Mouse (Mus musculus) brain, embryonic 18.5 days (tissue): ENCODE data around the gene Bdp1.

Experiments used
- DNase-seq: peaks from one replicate; pipeline ENCODE4 v3.0.0-alpha.2; 2012; ENCODE audit warnings: low read depth, low spot score

Gene Bdp1

DNA sequence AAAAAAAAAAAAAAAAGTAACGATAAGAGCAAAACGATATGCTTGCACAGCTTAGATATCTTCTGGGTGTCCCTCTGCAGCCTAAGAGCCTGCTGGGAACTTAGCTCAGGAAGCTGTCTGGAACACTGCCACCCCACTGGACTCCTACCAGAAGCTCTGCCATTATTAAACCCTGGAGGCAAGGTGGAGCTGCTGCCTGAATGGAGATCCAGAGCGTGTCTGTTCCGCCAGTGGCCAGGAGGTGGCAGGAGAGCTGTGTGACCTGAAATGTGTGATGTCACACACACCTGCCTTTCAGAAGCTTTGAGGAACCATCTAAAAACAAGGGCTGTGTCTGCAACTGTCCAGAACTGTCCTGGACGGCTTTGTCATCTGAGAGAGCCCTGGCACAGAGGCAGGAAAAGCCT lies 102.1 kb downstream of the Bdp1 start:
- DNase-seq: no peak

DNA sequence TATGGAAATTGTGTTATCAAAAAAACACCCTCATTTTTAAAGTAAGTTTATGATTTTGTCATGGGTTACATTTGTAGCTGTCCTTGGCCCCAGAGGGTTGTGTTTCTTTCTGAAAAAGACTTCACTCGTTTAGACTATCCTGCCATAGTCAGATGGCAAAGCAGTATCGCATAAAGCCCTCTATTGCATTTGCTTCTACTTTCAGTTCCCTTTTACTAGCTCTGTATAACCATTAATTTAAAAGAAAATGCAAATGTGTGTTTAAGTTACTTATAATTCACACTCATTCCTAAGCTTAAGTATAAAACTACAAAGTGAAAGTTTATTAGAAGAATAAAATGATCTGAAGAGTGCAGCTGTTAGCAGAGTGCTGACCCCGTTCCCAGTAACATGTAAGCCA lies 104.8 kb downstream of the Bdp1 start:
- no peak for DNase-seq

DNA sequence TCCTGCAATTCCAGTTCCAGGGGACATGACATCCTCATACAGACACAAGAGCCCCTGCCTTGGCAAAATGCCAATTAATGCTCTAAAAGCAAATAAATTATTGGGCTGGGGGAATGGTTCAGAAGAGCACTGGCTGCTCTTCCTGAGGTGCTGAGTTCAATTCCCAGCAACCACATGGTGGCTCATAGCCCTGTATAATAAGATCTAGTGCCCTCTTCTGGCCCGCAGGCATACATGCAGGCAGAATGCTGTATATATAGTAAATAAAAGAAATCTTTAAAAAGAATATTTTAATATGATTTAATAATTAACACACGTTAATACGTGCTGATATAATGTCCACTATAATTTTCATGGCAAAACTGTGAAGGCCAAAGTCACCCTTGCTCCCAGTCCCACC lies 105.8 kb downstream of the Bdp1 start:
- DNase-seq: no peak

- no peak for DNase-seq
Observed at GRCm38 (mm10) chr13:99989592-99989991, 114.3 kb downstream of the Bdp1 start.

DNA sequence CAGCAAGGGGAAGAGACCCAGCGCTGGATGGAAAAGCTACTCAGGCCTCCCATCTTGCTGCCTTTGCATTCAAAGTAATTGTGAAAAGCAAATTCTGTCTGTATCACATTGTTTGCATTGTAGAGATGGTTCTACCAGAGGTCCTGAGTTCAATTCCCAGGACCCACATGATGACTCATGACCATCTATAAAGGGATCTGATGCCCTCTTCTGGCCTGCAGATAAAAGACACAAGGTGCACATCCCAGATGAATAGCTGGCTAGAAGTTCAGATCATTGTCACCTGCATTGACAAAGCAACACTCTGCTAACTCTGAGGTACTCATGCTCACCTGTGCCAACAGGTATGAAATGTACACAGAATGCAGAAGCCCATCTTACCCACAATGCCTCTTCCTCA lies 120.5 kb downstream of the Bdp1 start:
- no peak for DNase-seq

GRCm38 (mm10) chr13:99979406-99979805 lies 124.5 kb downstream of the Bdp1 start:
- no peak for DNase-seq

- DNase-seq: no peak
Observed at GRCm38 (mm10) chr13:99970089-99970488, 133.8 kb downstream of the Bdp1 start.
